Mouse (Mus musculus) left cerebral cortex, adult 18-20 months (tissue): ENCODE results near the gene Tmem132e. TPM values are rescaled to one million over a fixed set of nuclear protein-coding genes. Genes with fewer than 3 reads are reported as not detected.

ENCODE experiments used
- DNase-seq, 2 experiments: peaks; one replicate each; pipeline ENCODE4 v3.0.0; 2021 to 2022; ENCODE audit warnings: low spot score in 2 of 2, mixed read lengths in 1 of 2
- long read RNA-seq, 2 experiments: library from polyadenylated mRNA; stranded (forward); transcript quantifications; one replicate each; pipeline ENCODE4 v2.0.0; 2021
- total RNA-seq, 2 experiments: library from RNA; stranded (reverse); gene quantifications; 2 replicates each; pipeline ENCODE4 v1.2.3; 2021

Tmem132e gene
- 10 to 100 TPM; 19.2 to 22.9 TPM for total RNA-seq
- long read RNA-seq, experiment 1, full-length matches to known transcripts = 6 of 20 reads
- long read RNA-seq, experiment 1, partial matches to known transcripts = 7 of 20 reads
- long read RNA-seq, experiment 1, other reads (novel, unspliced or antisense) = 7 of 20 reads
- long read RNA-seq, experiment 2, full-length matches to known transcripts = 4 of 17 reads
- long read RNA-seq, experiment 2, partial matches to known transcripts = 11 of 17 reads
- long read RNA-seq, experiment 2, other reads (novel, unspliced or antisense) = 2 of 17 reads

GRCm38 (mm10) chr11:82388371-82389313 lies at the start of gene Tmem132e:
Gene Tmem132e, plus strand, starts transcription at chr11:82388900.
- DNase-seq = peak; percentile 14 to 23

GRCm38 (mm10) chr11:82339921-82340401 lies 48.7 kb upstream of the Tmem132e start:
- no peak for DNase-seq

- DNase-seq = no peak
Measured at GRCm38 (mm10) chr11:82340416-82340815, 48.3 kb upstream of the Tmem132e start.

GRCm38 (mm10) chr11:82340900-82341299 lies 47.8 kb upstream of the Tmem132e start:
- DNase-seq = no peak

- peak; percentile 41 to 51 for DNase-seq
Measured at GRCm38 (mm10) chr11:82351039-82351438, 37.7 kb upstream of the Tmem132e start.

- no peak for DNase-seq
Measured at GRCm38 (mm10) chr11:82370151-82370550, 18.5 kb upstream of the Tmem132e start.

- DNase-seq = no peak
Measured at GRCm38 (mm10) chr11:82371577-82371976, 17.1 kb upstream of the Tmem132e start.

- no peak for DNase-seq
Measured at GRCm38 (mm10) chr11:82380606-82381202, 8.0 kb upstream of the Tmem132e start.

- peak; percentile 70 to 77 for DNase-seq
Measured at GRCm38 (mm10) chr11:82386970-82387540, 1.6 kb upstream of the Tmem132e start.

GRCm38 (mm10) chr11:82387711-82388341 lies 874 bp upstream of the Tmem132e start:
- peak in 1 of 2 experiments; percentile 31 for DNase-seq

GRCm38 (mm10) chr11:82389396-82390291 lies 944 bp downstream of the Tmem132e start:
- DNase-seq = peak in 1 of 2 experiments; percentile 8

GRCm38 (mm10) chr11:82392341-82392740 lies 3.6 kb downstream of the Tmem132e start:
- peak; percentile 14 to 29 for DNase-seq

- DNase-seq = peak; percentile 13 to 25
Measured at GRCm38 (mm10) chr11:82399621-82400020, 10.9 kb downstream of the Tmem132e start.

GRCm38 (mm10) chr11:82405641-82406040 lies 16.9 kb downstream of the Tmem132e start:
- no peak for DNase-seq

GRCm38 (mm10) chr11:82406358-82407221 lies 17.9 kb downstream of the Tmem132e start:
- no peak for DNase-seq

GRCm38 (mm10) chr11:82412496-82412895 lies 23.8 kb downstream of the Tmem132e start:
- DNase-seq = no peak

- DNase-seq = no peak
Measured at GRCm38 (mm10) chr11:82418337-82419041, 29.8 kb downstream of the Tmem132e start.

GRCm38 (mm10) chr11:82421909-82422308 lies 33.2 kb downstream of the Tmem132e start:
- no peak for DNase-seq
